Mouse (Mus musculus) embryonic facial prominence, embryonic 14.5 days (tissue): ENCODE results near the gene Gemin7. TPM values are rescaled to one million over a fixed set of nuclear protein-coding genes. Genes with fewer than 3 reads are reported as not detected.

Experiments used
- ATAC-seq: fragments of 200-750 bp; cut with Nextera tagmentation; 2 replicates; pipeline ENCODE4 v1.8.0; 2017; ENCODE audit warnings: low read depth, moderate number of reproducible peaks, moderate TSS enrichment
- DNase-seq: peaks from one replicate; pipeline ENCODE4 v3.0.0-alpha.2; 2015; ENCODE audit warnings: low spot score
- H3K27ac ChIP-seq: fragments of 300-500 bp; sonication (generic); replicated peaks from 2 replicates; pipeline ENCODE4 v1.5.1; 2014; ENCODE audit warnings: low read depth, mild to moderate bottlenecking, low read length, moderate library complexity
- H3K27me3 ChIP-seq: fragments of 300-500 bp; sonication (generic); replicated peaks from 2 replicates; pipeline ENCODE4 v1.6.1; 2014; ENCODE audit warnings: low read length; ENCODE audit not compliant: control insufficient read depth, insufficient read depth
- H3K36me3 ChIP-seq: fragments of 300-500 bp; sonication (generic); 2 replicates; pipeline ENCODE4 v1.6.1; 2014; ENCODE audit warnings: low read length, mixed read lengths; ENCODE audit not compliant: control insufficient read depth, insufficient read depth
- H3K4me1 ChIP-seq: fragments of 300-500 bp; sonication (generic); 2 replicates; pipeline ENCODE4 v1.6.1; 2014; ENCODE audit warnings: antibody characterized with exemption, low read length; ENCODE audit not compliant: control insufficient read depth, insufficient read depth
- H3K4me2 ChIP-seq: fragments of 300-500 bp; sonication (generic); 2 replicates; pipeline ENCODE4 v1.6.1; 2014; ENCODE audit warnings: low read depth, mild to moderate bottlenecking, low read length, moderate library complexity, mixed read lengths
- H3K4me3 ChIP-seq: fragments of 300-500 bp; sonication (generic); 2 replicates; pipeline ENCODE4 v1.5.1; 2014; ENCODE audit warnings: low read depth, mild to moderate bottlenecking, low read length
- H3K9ac ChIP-seq: fragments of 300-500 bp; sonication (generic); 2 replicates; pipeline ENCODE4 v1.6.1; 2014; ENCODE audit warnings: low read depth, mild to moderate bottlenecking, low read length, moderate library complexity, mixed read lengths
- H3K9me3 ChIP-seq: fragments of 300-500 bp; sonication (generic); 2 replicates; pipeline ENCODE4 v1.6.1; 2016; ENCODE audit warnings: low read length; ENCODE audit not compliant: control insufficient read depth
- WGBS: fragments of 180-500 bp; shearing (Covaris S2); extraction: QIAGEN DNeasy Blood & Tissue Kit; methylation state at CpG from one replicate; pipeline ENCODE4 v1.1.7; 2014; 5-methylcytosine and 5-hydroxymethylcytosine counted together
- polyA plus RNA-seq: library from polyadenylated mRNA; unstranded; fragments of >200 nt; fragmentation: Nextera tagmentation; extraction: Ambion mirVana; gene quantifications from 2 replicates; pipeline ENCODE4 v1.2.1, GENCODE M21; 2014

The Gemin7 gene
- polyA plus RNA-seq, 1 experiment from 2014 or later = 142 TPM

- no peak overlapping the region for H3K9ac ChIP-seq
- 87% methylated on average over 31 of the region's 46 CpGs for WGBS
- H3K36me3 ChIP-seq = peaks cover 99% of the 10 kb centered on the region
These were observed 8.9 kb upstream of the Gemin7 start for GRCm38 (mm10) chr7:19586269-19586668.

GRCm38 (mm10) chr7:19580634-19581033 is 3.2 kb upstream of the Gemin7 start:
- Histone ChIP-seq H3K9ac (no peak overlapping the region), H3K4me1 (peaks cover 15% of the 10 kb centered on the region), H3K36me3 (peaks cover 56% of the 10 kb centered on the region), H3K4me3 (no peak overlapping the region), H3K9me3 (no peaks in the 10 kb centered on the region), H3K27ac (no peak overlapping the region), H3K4me2 (no peak overlapping the region), H3K27me3 (peaks cover 32% of the 10 kb centered on the region)
- DNase-seq = no peak
- WGBS = 78% methylated on average over 7 of the region's 8 CpGs
- ATAC-seq = no peak

More at GRCm38 (mm10) chr7:19586269-19586668, 8.9 kb upstream of the Gemin7 start:
- ATAC-seq = no peak
- Histone ChIP-seq H3K27ac (no peak overlapping the region), H3K4me1 (no peaks in the 10 kb centered on the region), H3K4me3 (no peak overlapping the region), H3K9me3 (no peaks in the 10 kb centered on the region), H3K27me3 (no peaks in the 10 kb centered on the region), H3K4me2 (no peak overlapping the region)
- DNase-seq = no peak

GRCm38 (mm10) chr7:19579751-19580150 is 2.4 kb upstream of the Gemin7 start:
- no peaks in the 10 kb centered on the region for H3K9me3 ChIP-seq
- H3K4me1 ChIP-seq = peaks cover 15% of the 10 kb centered on the region
- H3K4me2 ChIP-seq = no peak overlapping the region
- H3K27me3 ChIP-seq = peaks cover 32% of the 10 kb centered on the region
- H3K27ac ChIP-seq = no peak overlapping the region
- no peak overlapping the region for H3K4me3 ChIP-seq
- ATAC-seq (no peak), DNase-seq (no peak)
- H3K9ac ChIP-seq = no peak overlapping the region
- H3K36me3 ChIP-seq = peaks cover 47% of the 10 kb centered on the region
- WGBS = 77% methylated on average over 10 of the region's 10 CpGs

- peaks cover 32% of the 10 kb centered on the region for H3K27me3 ChIP-seq
- H3K4me2 ChIP-seq = no peak overlapping the region
- H3K36me3 ChIP-seq = peaks cover 34% of the 10 kb centered on the region
- no peak overlapping the region for H3K4me3 ChIP-seq
- H3K9me3 ChIP-seq = no peaks in the 10 kb centered on the region
- ATAC-seq = no peak
- no peak for DNase-seq
- 51% methylated on average over 4 of the region's 4 CpGs for WGBS
- H3K4me1 ChIP-seq = peaks cover 19% of the 10 kb centered on the region
- H3K27ac ChIP-seq = no peak overlapping the region
- H3K9ac ChIP-seq = no peak overlapping the region
These were observed 1.0 kb upstream of the Gemin7 start for GRCm38 (mm10) chr7:19578436-19578835.

GRCm38 (mm10) chr7:19577877-19578414 is 551 bp upstream of the Gemin7 start:
- Histone ChIP-seq H3K4me1 (peaks cover 19% of the 10 kb centered on the region), H3K4me3 (peak overlapping the region; percentile 43), H3K9me3 (no peaks in the 10 kb centered on the region), H3K27me3 (peaks cover 32% of the 10 kb centered on the region), H3K9ac (peak overlapping the region; percentile 46), H3K36me3 (peaks cover 29% of the 10 kb centered on the region), H3K27ac (no peak overlapping the region), H3K4me2 (peak overlapping the region; percentile 80)
- DNase-seq = no peak
- 22% methylated on average over 9 of the region's 10 CpGs for WGBS
- ATAC-seq = no peak

- Histone ChIP-seq H3K9me3 (no peaks in the 10 kb centered on the region), H3K4me1 (peaks cover 27% of the 10 kb centered on the region), H3K36me3 (0 out of 2 replicates have a peak, but pooled peaks cover 6% of the 10 kb centered on the region), H3K27me3 (peaks cover 32% of the 10 kb centered on the region), H3K4me3 (no peak overlapping the region), H3K27ac (no peak overlapping the region), H3K9ac (no peak overlapping the region), H3K4me2 (no peak overlapping the region)
- ATAC-seq (no peak), DNase-seq (no peak)
- 57% methylated on average over 3 of the region's 3 CpGs for WGBS
These were observed 1.8 kb downstream of the Gemin7 start for GRCm38 (mm10) chr7:19575559-19575958.

- peaks cover 29% of the 10 kb centered on the region for H3K27me3 ChIP-seq
- H3K9me3 ChIP-seq = no peaks in the 10 kb centered on the region
- 21% methylated on average over 16 of the region's 16 CpGs for WGBS
- peak overlapping the region; percentile 85 for H3K9ac ChIP-seq
- H3K27ac ChIP-seq = peak overlapping the region; percentile 76
- peaks cover 27% of the 10 kb centered on the region for H3K4me1 ChIP-seq
- ATAC-seq (no peak), DNase-seq (no peak)
- peak overlapping the region; percentile 85 for H3K4me2 ChIP-seq
- H3K4me3 ChIP-seq = peak overlapping the region; percentile 76
- H3K36me3 ChIP-seq = peaks cover 14% of the 10 kb centered on the region
These were observed 3.6 kb downstream of the Gemin7 start for GRCm38 (mm10) chr7:19573776-19574140.

GRCm38 (mm10) chr7:19572926-19573775 is 4.2 kb downstream of the Gemin7 start:
- DNase-seq (peak; percentile 76), ATAC-seq (peak; percentile 90)
- Histone ChIP-seq H3K36me3 (peaks cover 14% of the 10 kb centered on the region), H3K4me1 (peaks cover 25% of the 10 kb centered on the region), H3K27me3 (peaks cover 23% of the 10 kb centered on the region), H3K4me3 (peak overlapping the region; percentile 76), H3K9me3 (no peaks in the 10 kb centered on the region), H3K4me2 (peak overlapping the region; percentile 85), H3K9ac (peak overlapping the region; percentile 85), H3K27ac (peak overlapping the region; percentile 76)
- WGBS = under 1% methylated on average over 37 of the region's 53 CpGs
